In genomic region chr12:109456531-109457202, GRCm38 (mm10) we compare ENCODE assay signal across 14 mouse cellular contexts. TPM values are rescaled to one million over a fixed set of nuclear protein-coding genes. Genes with fewer than 3 reads are reported as not detected.
DNase-seq lines count a peak whose midpoint lies in the region; ATAC-seq and TF ChIP-seq lines count a peak whose summit lies in the region.
"Had no signal": no experiment of that assay in that cellular context is flagged by ENCODE, and none has a peak within 500 bp of the region (broad histone marks: within the 10 kb centered on the region; RNA-seq: fewer than 3 reads in every experiment).

No protein-coding gene starts in this region.

- peak; percentile 29 for DNase-seq in forebrain, embryonic 10.5 days (ENCODE audit: extremely low spot score, low spot score)
- DNase-seq in lung, adult 2 months, result no peak
- DNase-seq in limb, embryonic 14.5 days (ENCODE audit: low spot score), result no peak
- DNase-seq in left cerebral cortex, postnatal 4 days, result no peak
- no peak for DNase-seq in thymus, postnatal 14 days
- DNase-seq: cerebellum, postnatal 14 days; gastrocnemius, postnatal 36 days; heart, postnatal 14 days; lung, postnatal 14 days had no signal

- intact Hi-C loops in left cerebral cortex, postnatal 4 days (cut with DNase I), result no loop called here

- no peaks in the 10 kb centered on the region for H3K9me3 ChIP-seq in forebrain, embryonic 10.5 days
- no peaks in the 10 kb centered on the region for H3K9me3 ChIP-seq in forebrain, embryonic 16.5 days (ENCODE audit: control insufficient read depth, low read length)
- no peaks in the 10 kb centered on the region for H3K9me3 ChIP-seq in lung, embryonic 15.5 days
- H3K9me3 ChIP-seq in limb, embryonic 14.5 days (ENCODE audit: control insufficient read depth, low read length), result no peaks in the 10 kb centered on the region
- H3K9me3 ChIP-seq in stomach, embryonic 15.5 days, result no peaks in the 10 kb centered on the region
- H3K9me3 ChIP-seq: kidney, embryonic 15.5 days had no signal

- H3K27ac ChIP-seq in forebrain, embryonic 10.5 days, result peak overlapping the region; percentile 94
- H3K27ac ChIP-seq in forebrain, embryonic 16.5 days (ENCODE audit: low read length), result no peak overlapping the region
- H3K27ac ChIP-seq in lung, embryonic 15.5 days, result peak overlapping the region; percentile 41; the same call in 1 of the 2 replicates
- no peak overlapping the region for H3K27ac ChIP-seq in limb, embryonic 14.5 days (replicated peaks; ENCODE audit: low read depth, low read length)
- no peak overlapping the region for H3K27ac ChIP-seq in stomach, embryonic 15.5 days
- H3K27ac ChIP-seq: kidney, embryonic 15.5 days had no signal

- H3K4me2 ChIP-seq in forebrain, embryonic 16.5 days (ENCODE audit: low read length), result no peak overlapping the region
- H3K4me2 ChIP-seq in lung, embryonic 15.5 days, result peak overlapping the region; percentile 90; the same call in 1 of the 2 replicates
- H3K4me2 ChIP-seq in limb, embryonic 14.5 days (replicated peaks; ENCODE audit: low read depth, low read length, severe bottlenecking), result peak overlapping the region; percentile 87
- peak overlapping the region; percentile 19 for H3K4me2 ChIP-seq in stomach, embryonic 15.5 days
- H3K4me2 ChIP-seq: kidney, embryonic 15.5 days had no signal

- H3K4me1 ChIP-seq in forebrain, embryonic 10.5 days, result peaks cover 93% of the 10 kb centered on the region
- peaks cover 37% of the 10 kb centered on the region for H3K4me1 ChIP-seq in forebrain, embryonic 16.5 days (replicated peaks; ENCODE audit: control insufficient read depth, insufficient read depth, low read length)
- H3K4me1 ChIP-seq in lung, embryonic 15.5 days, result peaks cover 75% of the 10 kb centered on the region
- H3K4me1 ChIP-seq in lung, adult 2 months (ENCODE audit: control insufficient read depth, insufficient read depth, low read length), result no peaks in the 10 kb centered on the region
- H3K4me1 ChIP-seq in limb, embryonic 14.5 days (ENCODE audit: control insufficient read depth, insufficient read depth, low read length), result peaks cover 48% of the 10 kb centered on the region
- peaks cover 39% of the 10 kb centered on the region for H3K4me1 ChIP-seq in stomach, embryonic 15.5 days

- no peak for TF ChIP-seq POLR2A in lung, adult 2 months (IDR thresholded peaks at IDR 0.05; ENCODE audit: borderline replicate concordance, extremely low read depth, low read depth, low read length)
- no peak for TF ChIP-seq POLR2A in limb, embryonic 14.5 days (IDR thresholded peaks at IDR 0.05; ENCODE audit: borderline replicate concordance, extremely low read depth, insufficient read depth, insufficient read length)

- H3K9ac ChIP-seq in forebrain, embryonic 16.5 days (replicated peaks; ENCODE audit: low read depth, low read length), result no peak overlapping the region
- no peak overlapping the region; the same call in 1 of the 2 replicates for H3K9ac ChIP-seq in lung, embryonic 15.5 days
- H3K9ac ChIP-seq in limb, embryonic 14.5 days (ENCODE audit: low read depth, low read length, severe bottlenecking), result 0 out of 2 replicates have a peak overlapping the region, but pooled peaks have one; percentile 34
- H3K9ac ChIP-seq in stomach, embryonic 15.5 days, result no peak overlapping the region
- H3K9ac ChIP-seq: kidney, embryonic 15.5 days had no signal

- no peak for TF ChIP-seq CTCF in lung, adult 2 months (IDR thresholded peaks at IDR 0.05; ENCODE audit: insufficient read depth, low read length)

- WGBS in forebrain, embryonic 10.5 days, result 14% methylated on average over 9 of the region's 9 CpGs
- WGBS in forebrain, embryonic 16.5 days, result 28% methylated on average over 9 of the region's 9 CpGs
- 23% methylated on average over 9 of the region's 9 CpGs for WGBS in lung, embryonic 15.5 days
- 32% methylated on average over 9 of the region's 9 CpGs for WGBS in lung, adult 2 months
- WGBS in limb, embryonic 14.5 days, result 26% methylated on average over 9 of the region's 9 CpGs
- 26% methylated on average over 9 of the region's 9 CpGs for WGBS in stomach, embryonic 15.5 days

- H3K4me3 ChIP-seq in forebrain, embryonic 10.5 days, result peak overlapping the region; percentile 65
- H3K4me3 ChIP-seq in forebrain, embryonic 16.5 days (replicated peaks; ENCODE audit: low read length), result no peak overlapping the region
- H3K4me3 ChIP-seq in lung, embryonic 15.5 days, result no peak overlapping the region
- H3K4me3 ChIP-seq in lung, adult 2 months (replicated peaks; ENCODE audit: extremely low read depth, low read depth, low read length), result no peak overlapping the region
- 0 out of 2 replicates have a peak overlapping the region, but pooled peaks have one; percentile 7 for H3K4me3 ChIP-seq in limb, embryonic 14.5 days (replicated peaks; ENCODE audit: low read length)
- no peak overlapping the region; the same call in 1 of the 2 replicates for H3K4me3 ChIP-seq in stomach, embryonic 15.5 days (replicated peaks)
- H3K4me3 ChIP-seq: erythroblast, embryonic 14.5 days; kidney, embryonic 15.5 days had no signal

- peaks cover 100% of the 10 kb centered on the region for H3K27me3 ChIP-seq in forebrain, embryonic 10.5 days (ENCODE audit: poor library complexity, severe bottlenecking)
- H3K27me3 ChIP-seq in forebrain, embryonic 16.5 days (replicated peaks; ENCODE audit: control insufficient read depth, insufficient read depth, low read length), result peaks cover 58% of the 10 kb centered on the region
- H3K27me3 ChIP-seq in lung, embryonic 15.5 days, result peaks cover 53% of the 10 kb centered on the region
- H3K27me3 ChIP-seq in limb, embryonic 14.5 days (ENCODE audit: control insufficient read depth, insufficient read depth, low read length), result peaks cover 37% of the 10 kb centered on the region
- peaks cover 42% of the 10 kb centered on the region for H3K27me3 ChIP-seq in stomach, embryonic 15.5 days (replicated peaks)

- ATAC-seq in forebrain, embryonic 16.5 days, result no peak
- no peak for ATAC-seq in lung, embryonic 15.5 days (ENCODE audit: borderline replicate concordance, extremely low read depth, low FRiP score, low TSS enrichment)
- no peak for ATAC-seq in limb, embryonic 14.5 days (ENCODE audit: low FRiP score, low read depth)
- ATAC-seq in stomach, embryonic 15.5 days (ENCODE audit: insufficient read depth, low FRiP score, low read depth), result no peak

- peaks cover 22% of the 10 kb centered on the region for H3K36me3 ChIP-seq in forebrain, embryonic 10.5 days (replicated peaks)
- H3K36me3 ChIP-seq in forebrain, embryonic 16.5 days (ENCODE audit: control insufficient read depth, insufficient read depth), result no peaks in the 10 kb centered on the region
- 0 out of 2 replicates have a peak, but pooled peaks cover 7% of the 10 kb centered on the region for H3K36me3 ChIP-seq in lung, embryonic 15.5 days
- peaks cover 17% of the 10 kb centered on the region for H3K36me3 ChIP-seq in limb, embryonic 14.5 days (ENCODE audit: control insufficient read depth, insufficient read depth, low read length)
- H3K36me3 ChIP-seq in stomach, embryonic 15.5 days, result no peaks in the 10 kb centered on the region
- H3K36me3 ChIP-seq: kidney, embryonic 15.5 days had no signal

RNA-seq across cellular contexts. Expression of gene Dlk1, which starts 4.0 kb away (rescaled TPM):
- polyA plus RNA-seq in forebrain, embryonic 10.5 days (2016; fragmentation: Nextera tagmentation; extraction: Ambion mirVana), result 200 and 274 TPM in 2 replicates
- 21.2 and 34.2 TPM in 2 replicates for polyA plus RNA-seq in forebrain, embryonic 16.5 days (2015; fragmentation: Nextera tagmentation; extraction: Ambion mirVana)
- 525 and 559 TPM in 2 replicates for polyA plus RNA-seq in lung, embryonic 15.5 days (2015; fragmentation: Nextera tagmentation; extraction: Ambion mirVana)
- polyA plus RNA-seq in lung, adult 2 months (2012; rRNA removed), result 0.42 and 0.44 TPM in 2 replicates
- 2,661 and 2,964 TPM in 2 replicates for polyA plus RNA-seq in limb, embryonic 14.5 days (2012; rRNA removed)
- polyA plus RNA-seq in limb, embryonic 14.5 days (2014; fragmentation: Nextera tagmentation; extraction: Ambion mirVana), result 487 and 640 TPM in 2 replicates
- 487 and 492 TPM in 2 replicates for polyA plus RNA-seq in stomach, embryonic 15.5 days (2015; fragmentation: Nextera tagmentation; extraction: Ambion mirVana)
- 1 to 10 TPM; 2.6 to 4.6 TPM for total RNA-seq in left cerebral cortex, postnatal 4 days (2021)

Comparison
In these comparisons a context has a peak if more than half of its experiments do, and no peak if none do; other contexts are left out.
1. H3K27ac ChIP-seq: peak in forebrain, embryonic 10.5 days (single experiment) and lung, embryonic 15.5 days (single experiment); none in forebrain, embryonic 16.5 days (single experiment), limb, embryonic 14.5 days (single experiment) and stomach, embryonic 15.5 days (single experiment).
2. H3K4me3 ChIP-seq: peak in forebrain, embryonic 10.5 days (single experiment) and limb, embryonic 14.5 days (single experiment); none in forebrain, embryonic 16.5 days (single experiment), lung, embryonic 15.5 days (single experiment), lung, adult 2 months (single experiment) and stomach, embryonic 15.5 days (single experiment).
3. RNA of gene Dlk1, which starts 4.0 kb away (polyA plus RNA-seq): 487 to 2,964 TPM in limb, embryonic 14.5 days, 525 to 559 TPM in lung, embryonic 15.5 days, 487 to 492 TPM in stomach, embryonic 15.5 days, 200 to 274 TPM in forebrain, embryonic 10.5 days and 21.2 to 34.2 TPM in forebrain, embryonic 16.5 days; 0.42 to 0.44 TPM in lung, adult 2 months; every median in the first group is over 10 times any median in the second.